Mouse (Mus musculus) heart, adult 11 months (tissue): Measurements from ENCODE around the gene Ssna1.

ENCODE experiments used
- DNase-seq: peaks from one replicate; pipeline ENCODE4 v3.0.0; 2022

Ssna1 gene

DNA sequence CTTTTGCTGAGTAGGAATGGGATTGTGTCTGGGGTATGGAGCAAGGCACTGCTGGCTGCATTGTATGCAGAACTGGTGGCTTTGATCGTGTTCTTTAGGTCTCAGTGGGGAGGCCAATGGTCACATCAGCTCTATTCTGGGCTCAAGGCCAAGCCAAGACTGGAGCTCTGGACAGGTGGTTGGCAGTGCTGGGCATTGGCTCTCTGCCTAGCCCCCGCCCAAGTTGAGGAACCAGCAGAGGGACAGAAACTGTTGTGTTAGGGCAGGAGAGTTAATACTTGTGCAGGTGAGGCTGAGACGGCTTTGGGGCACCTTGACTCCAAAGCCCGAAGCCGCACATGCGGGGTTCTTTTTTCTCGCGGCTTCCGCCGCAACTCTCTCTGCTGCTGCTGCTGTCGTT is 17.4 kb upstream of the Ssna1 start, which contains the start of gene Lrrc26:
Gene Lrrc26 (plus strand): TSS at position 265 of the 400 bp plus-strand sequence.
- DNase-seq, result no peak

DNA sequence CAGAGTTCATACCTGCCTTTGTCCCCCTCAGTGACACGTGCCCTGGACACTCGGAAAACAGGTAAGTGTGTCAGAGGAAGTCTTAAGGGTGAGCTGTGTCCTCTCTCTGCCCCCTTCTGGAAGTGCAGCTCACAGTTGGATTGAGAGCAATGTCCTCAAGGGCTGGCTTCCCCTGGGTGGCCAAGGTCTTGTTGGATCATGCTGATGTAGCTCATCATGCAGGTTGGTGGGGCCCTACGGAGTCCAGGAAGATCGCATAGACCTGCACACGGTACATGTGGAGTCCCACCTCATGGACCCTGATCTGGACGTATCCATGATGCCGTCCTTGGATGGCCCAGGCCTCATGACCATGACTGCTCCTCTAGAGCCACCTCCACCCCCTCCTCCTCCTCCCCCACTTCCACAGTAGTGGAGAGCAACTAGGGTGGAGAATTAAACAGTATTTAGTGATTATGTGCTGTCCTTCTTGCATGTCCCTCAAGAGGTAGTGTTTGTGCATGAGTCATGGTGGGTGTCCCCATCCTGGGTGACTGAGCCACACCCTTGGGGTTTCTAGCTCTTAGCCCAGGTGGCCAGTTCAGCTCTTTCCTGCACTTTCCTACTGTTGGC is 16.6 kb upstream of the Ssna1 start:
- no peak for DNase-seq

DNA sequence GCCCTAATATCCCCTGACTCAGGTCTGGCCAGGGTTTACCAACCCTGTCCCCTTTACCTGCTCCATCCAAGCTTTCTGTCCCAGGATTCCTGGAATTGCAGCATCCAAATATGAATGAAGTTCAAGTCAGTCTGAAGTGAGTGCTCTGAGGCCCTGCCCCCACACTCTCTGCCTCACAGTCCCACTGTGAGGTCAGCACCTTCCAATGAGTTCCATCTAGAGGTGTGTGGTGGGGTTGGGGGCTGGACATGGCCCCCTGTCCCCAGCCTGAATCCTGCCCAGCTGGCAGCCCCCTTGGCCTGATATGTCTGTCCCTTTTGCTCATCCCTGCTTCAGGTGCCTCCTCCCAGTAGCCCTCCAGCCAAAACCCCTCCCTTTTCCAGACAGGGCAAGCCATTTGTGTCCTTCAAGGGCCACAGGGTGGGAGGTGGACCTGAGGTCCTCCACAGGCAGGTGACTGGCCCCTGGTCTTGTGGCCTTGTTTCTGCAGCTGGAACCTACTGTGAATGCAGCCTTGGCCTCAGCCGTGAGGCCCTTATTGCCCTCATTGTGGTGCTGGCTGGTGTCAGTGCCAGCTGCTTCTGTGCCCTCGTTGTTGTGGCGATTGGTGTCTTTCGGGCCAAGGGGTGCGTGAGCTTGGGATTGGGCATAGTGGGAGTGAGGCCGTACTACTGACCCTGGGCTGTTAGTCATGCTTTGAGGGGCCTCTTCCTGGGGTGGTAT is 15.8 kb upstream of the Ssna1 start, which contains the start of gene Tmem210:
Gene Tmem210 (plus strand): TSS at position 219 of the 723 bp plus-strand sequence.
- no peak for DNase-seq

DNA sequence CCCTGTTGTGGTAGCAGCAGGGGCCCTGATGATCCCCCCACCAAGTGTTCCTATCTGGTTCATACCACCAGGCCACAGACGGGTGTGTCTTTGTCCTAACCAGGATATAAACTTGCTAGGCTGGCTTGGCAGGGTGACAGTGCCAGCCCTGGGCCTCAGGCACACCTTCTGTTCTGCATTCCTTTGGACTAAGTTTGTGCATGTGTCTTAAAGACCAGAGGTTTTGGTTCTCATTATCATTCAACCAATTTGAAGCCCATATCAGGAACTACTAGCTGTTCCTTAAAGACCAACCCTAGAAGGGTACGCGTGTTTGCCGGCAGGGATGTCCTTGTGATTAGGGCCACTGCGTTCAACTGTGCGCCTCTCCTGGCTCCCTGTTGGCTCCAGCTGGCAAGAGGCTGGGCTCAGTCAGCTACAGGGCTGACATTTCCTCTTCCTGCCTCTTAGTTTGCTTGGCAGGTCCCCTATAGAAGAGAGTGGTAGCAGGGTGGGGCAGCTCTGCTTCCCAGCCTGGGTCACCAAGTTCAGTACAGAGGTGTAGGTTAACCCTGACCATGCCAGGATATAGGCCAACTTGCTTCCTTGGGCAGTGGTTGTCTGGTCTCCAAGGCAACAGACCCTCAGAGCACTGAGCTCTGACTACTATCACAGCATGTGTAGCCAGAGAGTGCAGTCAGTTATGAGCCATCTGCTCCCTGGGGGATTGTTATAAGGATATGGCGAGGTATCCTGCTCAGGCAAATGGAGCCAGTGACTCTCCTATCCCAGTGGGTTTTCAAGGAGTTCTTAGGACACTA is 14.8 kb upstream of the Ssna1 start:
- DNase-seq, result no peak

DNA sequence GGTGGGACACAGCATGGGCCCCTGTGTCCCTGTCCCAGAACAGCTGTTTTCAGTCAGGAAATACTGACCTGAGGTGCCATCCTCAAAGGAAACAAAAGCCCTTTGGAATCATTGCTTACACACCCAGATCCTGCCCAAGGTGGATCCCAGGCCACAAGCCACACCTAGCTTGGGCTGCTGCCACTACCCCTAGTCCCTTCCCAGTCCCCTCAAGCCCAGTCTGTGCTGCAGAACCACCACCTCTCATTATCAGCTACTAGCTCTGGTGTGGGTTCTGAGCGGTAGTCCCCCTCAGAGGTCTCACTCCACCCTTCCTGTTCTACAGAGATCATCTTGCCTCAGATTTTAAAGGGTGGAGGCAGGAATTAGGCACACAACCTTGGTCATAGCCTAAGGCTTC is 14.1 kb upstream of the Ssna1 start:
- DNase-seq, result no peak

DNA sequence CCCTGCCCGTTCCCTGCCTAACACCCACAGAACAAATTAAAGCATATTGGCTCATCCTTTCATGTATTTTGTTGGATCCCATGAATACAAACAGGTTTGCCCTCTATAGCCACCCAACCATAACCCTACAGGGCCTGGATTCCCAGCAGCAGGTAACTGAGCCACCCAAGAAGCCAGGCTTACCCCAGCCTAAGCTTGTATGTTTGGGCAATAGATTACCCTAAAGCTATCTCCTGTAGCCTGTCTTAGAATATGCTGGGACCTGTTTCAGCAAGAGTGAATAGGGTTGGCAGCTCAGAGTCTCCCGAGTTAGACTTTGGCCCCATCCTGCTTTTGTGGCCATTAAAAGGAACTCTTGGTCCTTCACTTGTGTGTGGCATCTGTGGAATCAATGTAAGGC is 13.3 kb upstream of the Ssna1 start:
- DNase-seq, result no peak

DNA sequence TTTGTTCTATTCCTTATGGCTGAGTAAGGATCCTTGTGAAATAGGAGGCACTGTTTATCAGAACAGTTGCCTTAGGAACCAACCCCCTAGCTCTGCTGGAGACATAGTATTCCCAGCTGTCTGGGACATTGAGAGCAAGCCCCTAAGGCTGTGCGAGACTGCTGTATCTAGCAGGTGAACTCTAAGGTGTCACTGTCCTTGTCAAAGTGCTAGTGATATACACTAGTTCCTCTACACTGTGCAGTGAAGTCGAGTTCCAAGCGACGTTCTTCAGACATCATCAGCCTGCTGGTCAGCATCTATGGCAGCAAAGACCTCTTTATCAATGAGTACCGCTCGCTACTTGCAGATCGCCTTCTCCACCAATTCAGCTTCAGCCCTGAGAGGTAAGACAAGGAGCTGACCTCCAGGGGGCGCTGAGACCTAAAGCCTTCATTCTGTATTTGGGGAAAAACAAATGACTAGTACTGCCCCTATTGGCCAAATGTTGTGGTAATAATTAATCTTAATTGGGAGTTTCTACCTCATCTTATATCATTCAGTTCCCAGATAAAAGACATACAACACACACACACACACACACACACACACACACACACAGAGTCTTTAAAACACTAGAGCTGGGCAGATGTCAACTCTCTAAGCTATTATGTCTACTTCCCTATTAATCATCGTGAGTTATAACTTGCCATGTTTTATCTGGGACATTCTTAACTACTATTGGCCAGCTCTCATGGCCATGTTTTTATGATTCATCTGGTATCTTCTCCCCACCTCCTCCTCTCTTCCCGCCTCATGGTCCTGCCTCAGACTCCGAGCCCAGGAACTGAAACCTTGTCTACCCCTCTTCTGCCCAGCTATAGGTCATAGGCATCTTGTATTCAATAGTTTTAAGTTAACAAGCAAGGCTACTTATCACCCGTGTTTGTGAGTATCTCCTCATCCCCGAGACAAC is 7.0 kb upstream of the Ssna1 start:
- peak; percentile 91 for DNase-seq

DNA sequence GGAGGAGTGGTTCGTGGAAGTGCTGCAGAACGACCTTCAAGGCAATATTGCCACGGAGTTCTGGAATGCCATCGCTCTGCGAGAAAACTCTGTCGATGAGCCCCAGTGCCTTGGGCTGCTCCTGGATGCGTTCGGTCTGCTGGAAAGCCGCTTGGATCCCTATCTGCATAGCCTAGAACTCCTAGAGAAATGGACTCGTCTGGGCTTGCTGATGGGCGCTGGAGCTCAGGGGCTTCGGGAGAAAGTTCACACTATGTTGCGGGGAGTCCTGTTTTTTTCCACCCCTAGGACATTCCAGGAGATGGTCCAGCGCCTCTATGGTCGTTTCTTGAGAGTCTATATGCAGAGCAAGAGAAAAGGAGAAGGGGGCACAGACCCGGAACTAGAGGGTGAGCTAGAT is 772 bp upstream of the Ssna1 start:
- DNase-seq, result peak; percentile 91

DNA sequence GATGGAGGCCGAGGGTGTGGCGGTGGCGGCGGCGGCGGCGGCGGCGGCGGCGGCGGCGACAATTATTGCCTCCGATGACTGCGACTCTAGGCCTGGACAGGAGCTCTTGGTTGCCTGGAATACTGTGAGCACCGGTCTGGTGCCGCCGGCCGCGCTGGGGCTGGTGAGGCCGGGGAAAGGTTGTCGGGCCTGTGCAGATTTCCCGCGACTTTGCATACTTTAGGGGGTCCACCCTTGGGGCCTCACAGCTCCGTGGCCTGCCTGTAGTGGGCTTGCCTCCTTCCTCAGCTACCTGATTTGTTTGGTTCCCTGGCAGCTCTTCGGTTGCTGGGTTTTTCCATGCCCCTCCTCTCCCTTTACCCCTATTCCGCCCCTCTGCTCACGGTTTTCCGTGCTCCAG is 277 bp upstream of the Ssna1 start:
- DNase-seq, result no peak

DNA sequence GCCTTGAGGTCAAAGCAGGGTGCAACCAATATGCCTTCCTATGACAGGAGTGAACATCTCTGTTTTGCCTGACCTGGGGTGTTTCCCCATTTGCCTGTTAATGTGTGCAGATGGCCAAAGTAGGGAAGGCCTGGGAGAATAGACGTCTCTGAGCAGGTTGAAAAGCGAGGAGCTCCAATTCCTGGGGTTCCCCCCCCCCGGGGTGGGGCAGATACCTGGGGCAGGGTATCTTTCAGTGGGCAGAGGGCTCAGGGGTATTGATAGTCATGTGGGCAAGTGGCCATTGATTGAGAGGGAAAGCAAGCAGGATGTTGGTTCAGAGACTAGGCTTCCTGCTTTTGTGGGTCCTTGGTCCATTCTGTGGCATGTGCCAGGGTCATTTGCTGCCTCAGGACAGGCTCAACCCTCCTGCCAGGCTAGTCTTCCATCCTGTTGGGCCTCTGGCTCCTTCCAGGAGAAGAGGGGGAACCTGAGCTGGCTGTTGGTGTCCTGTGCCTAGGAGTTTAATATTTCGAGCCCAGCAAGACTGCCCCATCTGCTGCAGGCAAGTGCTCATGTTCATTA is 4.4 kb downstream of the Ssna1 start:
- no peak for DNase-seq

DNA sequence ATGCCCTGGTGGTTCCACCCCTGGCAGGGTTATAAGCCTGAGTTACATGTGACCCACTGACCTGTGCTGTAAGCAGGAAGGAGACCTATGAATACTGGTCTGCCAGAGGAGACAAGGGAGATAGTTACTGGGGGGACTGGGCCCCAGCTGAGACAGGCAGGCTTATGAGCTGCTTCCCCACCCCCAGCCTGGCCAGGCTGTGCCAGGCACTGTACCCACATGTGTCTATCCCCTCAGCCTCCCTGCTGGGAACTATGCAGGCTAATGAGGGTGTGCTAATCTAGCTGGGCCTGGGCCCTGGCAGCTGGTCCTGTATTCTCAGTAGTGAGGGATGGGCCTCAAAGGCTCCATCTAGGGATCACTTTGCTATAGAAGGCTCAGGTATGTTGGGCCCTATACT is 5.0 kb downstream of the Ssna1 start:
- DNase-seq, result no peak

DNA sequence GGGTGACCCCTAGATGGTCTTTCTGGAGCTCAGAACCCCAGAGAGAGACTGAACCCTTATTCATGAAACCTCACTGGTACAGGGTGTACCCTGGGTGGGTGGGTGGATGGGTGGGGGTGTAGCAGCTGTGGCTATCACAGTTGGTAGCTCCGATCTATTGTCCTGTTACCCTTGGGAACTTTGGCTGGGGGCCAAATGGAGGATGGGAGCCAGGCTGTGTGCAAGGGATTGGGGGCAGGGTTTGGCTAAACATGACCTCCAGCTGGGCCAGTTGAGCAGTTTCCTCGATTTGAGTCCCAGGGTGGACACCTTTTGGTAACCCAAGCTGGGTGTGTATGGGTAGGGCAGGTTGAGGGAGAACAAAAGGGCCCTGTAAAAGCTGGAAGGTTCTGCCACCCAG is 5.5 kb downstream of the Ssna1 start:
- peak; percentile 96 for DNase-seq

DNA sequence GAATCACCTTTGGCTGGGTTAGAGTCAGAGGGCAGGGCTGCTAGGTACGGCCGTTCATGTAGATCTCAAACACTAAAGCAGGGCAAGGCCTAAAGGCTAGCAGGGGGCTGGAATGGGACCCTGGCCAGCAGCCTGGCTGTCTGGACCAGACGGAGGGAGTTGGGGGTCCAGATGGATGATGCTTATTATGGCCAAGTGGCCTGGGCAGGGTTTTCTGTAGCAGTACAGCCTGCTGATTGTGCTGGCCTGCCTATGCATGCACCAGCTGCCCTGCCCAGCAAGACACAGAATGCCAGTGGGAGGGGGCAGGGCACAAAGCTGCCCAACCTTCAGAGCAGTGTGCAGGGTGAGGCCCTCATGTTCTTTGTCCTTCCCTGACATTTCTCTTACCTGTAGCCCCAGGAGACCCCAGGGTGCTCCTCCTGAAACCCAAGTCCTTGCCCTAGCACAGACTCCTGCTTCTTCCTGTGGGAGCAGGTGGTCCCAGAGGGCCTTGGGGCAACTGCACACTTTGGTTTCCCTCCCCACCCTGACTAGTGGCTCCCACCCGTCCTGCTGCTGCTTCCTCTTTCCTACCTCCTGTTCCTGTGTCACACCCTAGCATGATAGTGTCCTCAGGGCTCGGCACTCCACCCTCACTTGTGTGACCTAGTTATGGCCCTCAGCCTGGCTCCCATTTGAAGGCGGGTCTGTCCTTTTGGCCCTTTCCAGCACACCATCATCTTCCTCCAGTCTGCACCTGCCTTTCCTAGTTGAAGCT is 6.2 kb downstream of the Ssna1 start:
- DNase-seq, result peak; percentile 98

DNA sequence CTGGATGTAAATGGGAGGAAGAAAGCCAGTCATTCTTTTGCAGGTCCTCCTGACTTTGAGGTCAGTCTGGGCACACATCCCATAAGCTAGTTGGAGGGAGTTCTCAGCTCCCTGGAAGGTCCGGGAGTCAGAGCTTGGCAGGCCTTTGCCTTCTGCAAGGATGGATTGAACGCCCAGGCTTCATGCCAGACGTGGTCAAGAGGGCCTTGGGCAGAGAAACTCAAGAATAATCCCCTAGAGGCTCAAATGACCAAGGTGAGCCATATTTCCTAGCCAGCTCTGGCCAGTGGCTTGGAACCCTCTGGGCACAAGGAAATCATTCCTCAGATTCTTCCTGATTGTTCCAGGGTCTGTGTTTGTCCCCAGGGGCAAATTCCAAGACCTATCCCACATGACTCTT is 7.4 kb downstream of the Ssna1 start:
- no peak for DNase-seq

DNA sequence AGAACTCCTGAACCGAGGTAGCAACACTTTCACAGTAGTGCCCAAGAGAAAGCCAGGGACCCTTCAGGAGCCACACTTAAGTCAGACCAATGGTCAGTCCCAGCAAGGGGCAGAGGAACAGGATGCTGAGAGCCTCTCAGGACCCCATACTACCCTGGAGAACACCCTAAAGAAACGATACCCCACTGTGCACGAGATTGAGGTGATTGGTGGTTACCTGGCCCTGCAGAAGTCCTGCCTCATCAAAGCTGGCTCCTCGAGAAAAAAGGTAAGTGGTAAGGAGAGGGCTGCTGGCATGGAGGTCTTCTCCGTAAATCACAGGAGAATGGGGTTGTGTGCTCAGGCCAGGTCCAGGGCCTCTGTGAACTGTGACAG is 8.0 kb downstream of the Ssna1 start:
- DNase-seq, result no peak

DNA sequence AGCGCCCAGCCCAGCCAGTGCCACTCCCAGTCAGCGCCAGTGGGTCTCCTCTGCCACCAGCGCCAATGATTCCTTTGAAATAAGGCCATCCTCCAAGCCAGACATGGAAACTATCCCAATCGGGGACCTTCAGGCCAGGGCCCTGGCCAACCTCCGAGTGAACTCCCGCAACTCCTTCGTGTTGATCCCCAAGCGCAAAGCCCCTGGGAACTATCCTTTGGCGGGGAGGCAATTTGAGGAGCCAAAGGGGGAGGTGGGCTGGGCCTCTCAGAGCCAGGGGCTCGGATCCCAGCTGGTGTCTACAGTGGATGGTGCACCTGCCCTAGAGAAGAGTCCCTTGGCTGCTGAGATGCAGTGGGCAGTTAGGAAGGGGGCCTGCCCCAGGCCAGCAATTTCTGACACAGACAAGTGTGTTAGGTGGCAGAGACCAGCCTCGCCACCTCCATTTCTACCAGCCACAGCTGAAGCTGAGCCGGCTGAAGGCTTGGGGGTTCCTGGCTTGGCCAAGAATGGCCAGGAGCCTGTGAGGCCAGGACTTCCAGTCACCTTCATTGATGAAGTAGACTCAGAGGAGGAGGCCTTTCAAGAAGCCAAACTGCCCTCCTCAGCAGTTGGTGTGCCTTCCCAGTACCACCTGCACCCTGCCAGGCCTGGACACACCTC is 8.5 kb downstream of the Ssna1 start:
- no peak for DNase-seq

DNA sequence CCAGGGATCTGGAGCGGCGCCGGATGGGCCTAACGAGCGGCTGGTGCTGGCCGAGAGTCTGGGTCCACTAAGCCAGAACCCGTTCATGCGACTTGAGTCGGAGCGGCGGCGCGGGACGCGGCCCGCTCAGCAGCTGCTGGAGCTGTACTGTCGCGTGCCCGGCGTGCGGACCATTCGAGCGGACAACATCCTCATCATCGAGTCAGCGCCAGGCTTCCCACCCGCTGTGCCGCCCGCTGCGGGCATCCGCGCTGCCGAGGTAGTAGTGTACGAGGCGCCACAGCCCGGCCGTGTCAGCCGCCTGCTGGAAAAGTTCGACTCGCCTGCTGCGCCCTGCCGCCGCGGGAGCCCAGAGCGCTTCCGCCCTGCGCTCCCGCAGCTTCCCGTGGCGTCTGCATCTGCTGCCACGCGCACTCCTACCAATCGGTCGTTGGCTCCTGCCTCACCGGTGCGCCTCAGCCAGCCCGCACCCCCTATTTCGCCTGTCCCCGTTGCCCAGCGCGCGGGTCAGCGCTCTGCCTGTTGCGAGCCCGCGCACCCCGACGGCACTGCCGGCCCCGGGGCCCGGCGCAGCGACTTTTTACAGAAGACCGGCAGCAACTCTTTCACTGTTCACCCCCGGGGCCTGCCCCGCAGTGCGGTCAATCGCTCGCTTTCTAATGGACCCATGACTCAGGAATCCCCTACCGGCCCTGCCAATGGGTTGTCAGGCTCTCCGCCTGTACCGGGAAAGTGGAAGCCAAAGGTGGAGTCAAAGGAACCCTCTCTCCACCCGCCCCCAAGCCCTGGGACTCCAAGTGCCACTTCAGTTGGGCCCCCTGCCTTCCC is 9.2 kb downstream of the Ssna1 start:
- DNase-seq, result no peak

DNA sequence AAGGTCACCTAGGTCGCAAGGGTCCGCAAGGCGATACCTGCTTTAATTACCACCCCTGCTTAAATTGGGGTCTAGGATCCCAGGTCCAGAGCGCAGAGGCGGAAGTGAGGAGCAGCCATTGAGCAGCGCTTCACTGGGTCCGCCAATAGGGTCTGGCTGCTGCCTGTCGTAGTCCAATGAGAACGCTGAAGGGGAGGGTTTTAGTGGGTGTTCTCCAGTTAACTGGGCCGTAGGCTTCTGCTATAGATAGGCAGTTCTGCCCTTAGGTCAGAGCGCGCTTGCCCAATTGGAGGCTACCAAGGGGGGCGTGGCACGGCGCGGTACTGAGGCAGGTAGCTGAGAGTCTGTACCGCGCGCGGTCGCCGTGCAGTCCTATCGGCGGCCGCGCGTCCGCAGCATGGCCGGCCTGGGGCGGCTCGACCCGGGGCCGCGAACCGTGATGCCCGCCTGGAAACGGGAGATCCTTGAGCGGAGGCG is 9.9 kb downstream of the Ssna1 start, which contains the start of gene Tprn:
Gene Tprn (plus strand): TSS at position 328 of the 477 bp plus-strand sequence.
- peak; percentile 100 for DNase-seq

DNA sequence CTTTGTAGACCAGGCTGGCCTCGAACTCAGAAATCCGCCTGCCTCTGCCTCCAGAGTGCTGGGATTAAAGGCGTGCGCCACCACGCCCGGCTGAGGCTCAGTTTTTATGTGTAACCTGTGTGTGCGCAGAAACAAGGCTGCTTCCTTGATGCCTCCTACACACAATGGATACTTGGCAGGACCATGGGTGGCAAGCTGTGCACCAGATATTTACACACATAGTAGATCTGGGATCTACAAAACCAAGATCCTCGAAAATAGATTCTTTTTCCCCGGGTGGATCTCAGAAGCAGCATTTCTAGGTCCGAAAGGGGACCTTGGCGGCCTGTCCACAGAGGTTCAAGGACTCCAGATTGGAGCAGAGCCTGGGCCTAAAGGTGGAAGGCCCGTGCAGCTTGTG is 10.4 kb downstream of the Ssna1 start:
- no peak for DNase-seq

DNA sequence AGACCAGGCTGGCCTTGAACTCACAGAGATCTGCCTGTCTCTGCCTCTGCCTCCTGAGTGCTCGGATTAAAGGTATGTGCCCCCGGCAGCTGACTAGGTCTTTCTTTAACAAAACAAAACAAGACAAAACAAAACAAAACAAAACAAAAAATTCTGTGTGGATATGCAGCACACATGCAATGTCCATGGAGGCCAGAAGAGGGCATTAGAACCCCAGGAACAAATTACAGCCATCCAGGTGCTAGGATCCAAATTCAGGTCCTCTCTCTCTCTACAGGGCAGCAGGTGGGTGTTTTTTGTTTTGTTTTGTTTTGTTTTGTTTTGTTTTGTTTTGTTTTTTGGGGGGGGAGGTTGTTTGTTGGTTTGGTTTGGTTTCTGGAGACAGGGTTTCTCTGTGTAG is 13.4 kb downstream of the Ssna1 start:
- no peak for DNase-seq
